Mouse (Mus musculus): ENCODE measurements at regions not wholly inside any gene's neighbourhood (a gene's known extent, or its start where the extent isn't known, plus 50 kb on each side); places are given as distances from the start of the nearest gene placed in this dataset.

- TF ChIP-seq CTCF (IDR thresholded peaks at IDR 0.05; ENCODE audit: extremely low read depth, insufficient read depth, low read length) (no peak), POLR2A (IDR thresholded peaks at IDR 0.05; ENCODE audit: extremely low read depth, insufficient read depth, low read length) (no peak)
Measured at GRCm38 (mm10) chr3:74787741-74788140, 377.1 kb downstream of the Zbbx start.

Measured in cortical plate, adult 2 months (tissue).